Mouse (Mus musculus) hindbrain, embryonic 12.5 days (tissue): Measurements from ENCODE around the gene Zfp606. TPM values are rescaled to one million over a fixed set of nuclear protein-coding genes. Genes with fewer than 3 reads are reported as not detected.
A peak's percentile ranks its signal among the peaks of the same experiment; 100 is the strongest.

ENCODE experiments used
- ATAC-seq: fragments of 200-750 bp; cut with Nextera tagmentation; 2 replicates; pipeline ENCODE4 v1.8.0; 2017; ENCODE audit warnings: moderate TSS enrichment; ENCODE audit not compliant: low FRiP score
- H3K27ac ChIP-seq: fragments of 300-500 bp; sonication (generic); 2 replicates; pipeline ENCODE4 v1.5.1; 2016; ENCODE audit warnings: mild to moderate bottlenecking
- H3K27me3 ChIP-seq: fragments of 300-500 bp; sonication (generic); 2 replicates; pipeline ENCODE4 v1.6.1; 2016; ENCODE audit warnings: mild to moderate bottlenecking
- H3K36me3 ChIP-seq: fragments of 300-500 bp; sonication (generic); 2 replicates; pipeline ENCODE4 v1.6.1; 2016; ENCODE audit warnings: mild to moderate bottlenecking
- H3K4me1 ChIP-seq: fragments of 300-500 bp; sonication (generic); 2 replicates; pipeline ENCODE4 v1.6.1; 2016
- H3K4me2 ChIP-seq: fragments of 300-500 bp; sonication (generic); replicated peaks from 2 replicates; pipeline ENCODE4 v1.6.1; 2016; ENCODE audit warnings: mild to moderate bottlenecking
- H3K4me3 ChIP-seq: fragments of 300-500 bp; sonication (generic); 2 replicates; pipeline ENCODE4 v1.5.1; 2016; ENCODE audit warnings: mild to moderate bottlenecking
- H3K9ac ChIP-seq: fragments of 300-500 bp; sonication (generic); 2 replicates; pipeline ENCODE4 v1.6.1; 2016; ENCODE audit warnings: mild to moderate bottlenecking, moderate library complexity
- H3K9me3 ChIP-seq: fragments of 300-500 bp; sonication (generic); replicated peaks from 2 replicates; pipeline ENCODE4 v1.6.1; 2016; ENCODE audit warnings: mild to moderate bottlenecking
- WGBS: fragments of 180-500 bp; shearing (Covaris S2); methylation state at CpG from one replicate; pipeline ENCODE4 v1.1.7; 2016; 5-methylcytosine and 5-hydroxymethylcytosine counted together
- polyA plus RNA-seq: library from polyadenylated mRNA; unstranded; fragments of >200 nt; fragmentation: Nextera tagmentation; extraction: Ambion mirVana; gene quantifications from 2 replicates; pipeline ENCODE4 v1.2.1, GENCODE M21; 2016

Zfp606 gene
- polyA plus RNA-seq: 52.0 and 55.8 TPM in 2 replicates

DNA sequence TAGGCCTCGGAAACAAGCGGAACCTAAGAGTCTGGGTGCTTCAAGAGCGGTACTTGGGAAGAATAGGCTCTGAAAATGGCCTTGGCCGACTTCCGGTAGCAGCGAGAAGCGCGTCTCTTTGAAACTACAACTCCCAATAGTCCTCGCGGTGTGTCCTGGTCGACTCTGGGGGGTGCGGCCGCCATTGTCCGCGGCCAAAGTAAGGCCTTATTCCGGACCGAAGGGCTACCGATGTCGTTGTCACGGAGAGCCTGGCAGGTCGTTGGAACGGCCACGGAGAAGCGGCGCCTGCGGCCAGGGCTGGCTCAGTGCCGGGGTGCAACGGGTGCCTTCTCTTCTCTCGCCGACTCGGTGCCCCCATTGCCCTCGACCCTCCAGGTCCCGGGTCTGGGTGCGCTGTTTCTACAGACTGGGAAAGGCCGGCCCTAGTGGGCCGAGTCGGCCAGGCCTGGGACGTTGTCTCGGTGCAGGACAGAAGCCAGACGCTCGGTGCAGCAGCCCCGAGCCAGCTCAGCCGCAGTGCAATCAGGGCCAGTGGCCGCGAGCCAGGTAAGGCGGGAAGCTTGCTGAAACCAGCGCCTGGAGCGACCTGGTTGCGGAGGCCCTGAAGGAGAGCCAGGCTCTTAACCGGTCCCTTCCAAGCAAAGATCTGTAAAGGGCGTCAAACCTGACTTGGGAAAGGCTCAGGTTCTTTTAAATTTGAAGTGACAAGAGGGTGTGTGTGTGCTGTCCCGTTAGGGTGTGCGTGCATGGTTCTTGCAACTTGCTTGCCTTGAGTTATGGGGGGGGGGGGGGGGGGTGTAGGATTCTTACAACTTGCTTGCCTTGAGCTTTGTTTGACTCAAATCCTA is at the start of gene Zfp606:
Gene Zfp606 (plus strand): TSS at position 136 of the 851 bp plus-strand sequence.
- Histone ChIP-seq H3K4me3 (peak within 1 kb of the TSS; percentile 82), H3K27ac (peak within 1 kb of the TSS; percentile 89), H3K36me3 (peaks cover 33% of the 10 kb centered on the region), H3K27me3 (no peaks in the 10 kb centered on the region), H3K4me1 (no peaks in the 10 kb centered on the region), H3K9ac (peak within 1 kb of the TSS; percentile 98), H3K4me2 (peak within 1 kb of the TSS; percentile 60), H3K9me3 (peaks cover 26% of the 10 kb centered on the region)
- ATAC-seq: peak; percentile 96
- 1% methylated on average over 53 of the region's 53 CpGs for WGBS

DNA sequence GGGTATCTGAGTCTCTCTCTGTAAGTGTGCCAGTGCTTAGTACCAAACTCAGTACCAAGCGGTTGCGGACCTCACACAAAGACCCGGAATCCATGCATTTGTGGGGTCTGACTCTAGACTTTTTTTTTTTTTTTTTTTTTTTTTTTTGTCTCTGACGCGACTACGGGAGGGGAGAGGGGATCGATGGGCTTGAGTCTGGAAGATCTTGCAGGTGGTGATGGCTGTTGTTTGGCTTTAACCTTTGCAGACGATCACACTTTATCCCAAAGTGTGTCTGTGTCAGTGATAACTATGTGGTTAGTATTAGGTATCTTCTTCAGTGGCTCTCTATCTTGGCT is 885 bp downstream of the Zfp606 start:
- Histone ChIP-seq H3K4me1 (no peaks in the 10 kb centered on the region), H3K9ac (peak overlapping the region; percentile 98), H3K27me3 (no peaks in the 10 kb centered on the region), H3K4me2 (peak overlapping the region; percentile 60), H3K36me3 (peaks cover 39% of the 10 kb centered on the region), H3K9me3 (peaks cover 29% of the 10 kb centered on the region), H3K4me3 (peak overlapping the region; percentile 82), H3K27ac (no peak overlapping the region)
- ATAC-seq: no peak
- 1% methylated on average over 8 of the region's 8 CpGs for WGBS

DNA sequence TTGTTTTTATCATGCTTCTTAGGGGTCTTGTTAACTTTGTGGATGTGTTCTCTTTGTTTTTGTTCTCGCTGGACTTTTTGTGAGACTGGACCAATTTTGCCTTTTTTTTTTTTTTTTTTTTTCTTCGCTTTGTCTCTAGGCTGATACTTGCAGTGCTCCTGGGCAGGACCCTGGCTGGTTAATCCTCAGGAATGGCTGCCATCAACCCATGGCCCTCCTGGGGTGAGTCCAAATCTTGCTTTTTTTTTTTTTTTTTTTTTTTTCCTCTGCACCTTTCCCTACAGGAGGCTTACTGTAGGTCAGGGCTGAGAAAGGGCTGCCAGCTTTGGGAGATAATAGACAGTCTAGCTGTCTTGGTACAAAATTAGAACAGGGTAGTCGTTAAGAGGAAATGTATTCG is 1.4 kb downstream of the Zfp606 start:
- Histone ChIP-seq H3K9me3 (peaks cover 34% of the 10 kb centered on the region), H3K4me3 (peak overlapping the region; percentile 82), H3K36me3 (peaks cover 45% of the 10 kb centered on the region), H3K27me3 (no peaks in the 10 kb centered on the region), H3K27ac (no peak overlapping the region), H3K4me1 (no peaks in the 10 kb centered on the region), H3K4me2 (peak overlapping the region; percentile 60), H3K9ac (peak overlapping the region; percentile 98)
- ATAC-seq: no peak
- 78% methylated on average over 4 of the region's 4 CpGs for WGBS

DNA sequence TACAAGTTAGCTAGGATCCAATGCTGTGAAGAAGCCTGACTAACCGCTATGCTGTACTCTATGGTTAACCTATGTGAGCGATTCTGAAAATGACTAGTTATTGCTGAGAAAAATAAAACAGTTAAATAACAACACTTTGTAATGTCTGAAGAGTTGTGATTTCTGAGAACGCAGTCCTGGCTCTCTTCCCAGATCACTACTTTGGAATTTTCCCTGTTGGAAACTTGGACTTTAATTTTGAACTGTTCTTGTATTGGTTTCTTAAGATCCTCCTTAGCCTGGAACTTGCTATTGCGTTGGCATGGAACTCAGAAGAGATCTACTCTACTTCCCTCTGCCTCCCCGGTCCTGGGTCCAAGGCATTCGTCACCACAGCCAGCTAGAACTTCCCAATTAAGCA is 5.7 kb downstream of the Zfp606 start:
- H3K4me3 ChIP-seq: no peak overlapping the region
- H3K4me1 ChIP-seq: no peaks in the 10 kb centered on the region
- no peak overlapping the region for H3K9ac ChIP-seq
- H3K27ac ChIP-seq: no peak overlapping the region
- WGBS: 98% methylated on average over 6 of the region's 6 CpGs
- no peak overlapping the region for H3K4me2 ChIP-seq
- peaks cover 71% of the 10 kb centered on the region for H3K9me3 ChIP-seq
- H3K36me3 ChIP-seq: peaks cover 87% of the 10 kb centered on the region
- no peak for ATAC-seq
- no peaks in the 10 kb centered on the region for H3K27me3 ChIP-seq

DNA sequence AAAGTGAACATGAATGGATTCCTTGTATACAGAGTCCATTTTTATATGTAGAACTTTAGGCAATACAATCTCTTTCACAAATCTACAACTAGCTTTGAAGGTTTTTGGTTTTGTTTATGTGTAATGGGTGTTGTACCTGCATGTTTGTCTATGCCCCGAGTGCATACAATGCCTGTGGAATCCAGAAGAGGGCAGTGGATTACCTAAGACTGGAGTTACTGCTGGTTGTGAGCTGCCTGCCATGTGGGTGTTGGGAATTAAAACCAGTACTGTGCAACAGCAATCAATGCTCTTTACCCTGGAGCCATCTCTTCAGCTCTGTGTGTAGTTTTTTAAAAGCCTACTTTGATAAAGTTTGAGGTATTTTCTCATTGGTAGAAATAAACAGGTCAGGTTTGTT is 7.9 kb downstream of the Zfp606 start:
- ATAC-seq: no peak

DNA sequence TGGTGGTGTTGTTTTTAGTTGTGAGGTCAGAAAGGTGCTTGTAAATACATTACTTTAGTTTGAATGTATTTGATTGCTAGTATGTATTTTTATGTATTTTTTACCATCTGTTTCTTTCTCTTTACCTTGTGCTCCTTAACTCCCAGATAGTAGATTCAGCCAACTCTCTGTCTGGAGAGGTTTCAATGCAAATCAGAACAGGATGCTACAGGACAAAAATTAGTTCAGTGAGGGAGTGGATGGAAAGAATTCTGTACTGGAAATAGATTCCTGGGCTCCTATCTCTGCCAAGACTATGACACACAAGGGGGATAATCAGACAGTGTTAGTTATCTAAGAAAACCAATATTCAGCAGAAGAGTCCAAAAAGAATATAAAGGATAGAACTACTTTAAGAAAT is 8.6 kb downstream of the Zfp606 start:
- H3K9me3 ChIP-seq: peaks cover 85% of the 10 kb centered on the region

More for the DNA sequence above, 7.9 kb downstream of the Zfp606 start:
- H3K27ac ChIP-seq: no peak overlapping the region
- no peak overlapping the region for H3K9ac ChIP-seq
- peaks cover 99% of the 10 kb centered on the region for H3K36me3 ChIP-seq
- no peak overlapping the region for H3K4me3 ChIP-seq
- peaks cover 85% of the 10 kb centered on the region for H3K9me3 ChIP-seq
- no peaks in the 10 kb centered on the region for H3K27me3 ChIP-seq
- no peak overlapping the region for H3K4me2 ChIP-seq
- H3K4me1 ChIP-seq: no peaks in the 10 kb centered on the region
- 90% methylated on average over 1 of the region's 1 CpGs for WGBS

DNA sequence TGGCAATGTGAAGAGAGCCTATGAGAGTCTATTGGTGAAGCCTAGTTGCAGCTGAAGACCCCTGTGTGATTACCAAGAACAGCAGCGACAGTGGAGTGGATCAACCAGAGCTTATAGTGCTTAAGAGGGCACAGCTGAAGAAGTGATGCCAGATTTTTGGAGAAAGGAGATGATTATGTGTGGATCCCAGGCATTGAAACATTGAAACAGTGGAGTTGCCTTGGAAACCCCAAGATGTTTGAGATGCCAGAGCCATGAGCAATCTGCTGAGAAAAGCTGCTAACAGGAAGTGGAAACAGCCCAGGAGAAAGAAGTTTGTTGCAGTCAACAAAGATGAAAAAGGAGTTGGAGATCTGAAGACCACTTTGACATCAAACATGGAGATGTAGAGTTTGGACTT is 32.8 kb downstream of the Zfp606 start:
- Histone ChIP-seq H3K9ac (no peak overlapping the region), H3K36me3 (no peaks in the 10 kb centered on the region), H3K27ac (no peak overlapping the region), H3K9me3 (peaks cover 29% of the 10 kb centered on the region; the same call in 1 of the 2 replicates), H3K4me2 (no peak overlapping the region), H3K4me3 (no peak overlapping the region), H3K4me1 (no peaks in the 10 kb centered on the region), H3K27me3 (no peaks in the 10 kb centered on the region)
- no peak for ATAC-seq
- 78% methylated on average over 1 of the region's 1 CpGs for WGBS

More for the DNA sequence above, 8.6 kb downstream of the Zfp606 start:
- Histone ChIP-seq H3K27ac (no peak overlapping the region), H3K4me2 (no peak overlapping the region), H3K27me3 (no peaks in the 10 kb centered on the region), H3K4me1 (no peaks in the 10 kb centered on the region), H3K4me3 (no peak overlapping the region), H3K36me3 (peaks cover 99% of the 10 kb centered on the region), H3K9ac (no peak overlapping the region)
- no peak for ATAC-seq

DNA sequence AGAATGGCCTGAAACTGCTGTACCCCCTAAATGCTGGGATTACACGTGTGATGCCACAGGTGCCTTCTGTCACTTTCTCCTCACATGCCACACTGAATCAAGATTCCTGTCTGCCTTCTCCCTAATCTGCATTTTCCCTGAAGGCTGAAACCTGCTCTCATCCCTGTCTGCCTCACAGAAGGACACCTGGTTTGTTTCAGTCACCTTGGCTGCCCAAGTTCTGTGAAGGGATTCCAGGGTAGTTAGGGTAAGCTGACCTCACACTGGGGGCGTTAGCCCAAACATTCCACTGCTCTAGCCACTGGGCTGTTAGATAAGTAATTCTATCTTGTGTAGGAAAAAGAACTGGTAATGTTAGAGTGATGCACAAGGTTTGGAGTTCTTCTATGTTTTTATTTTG is 34.1 kb downstream of the Zfp606 start, which contains the start of gene 2900092C05Rik:
Gene 2900092C05Rik (plus strand): TSS at position 301 of the 400 bp plus-strand sequence.
- Histone ChIP-seq H3K4me1 (no peaks in the 10 kb centered on the region), H3K4me2 (no peak within 1 kb of the TSS), H3K4me3 (no peak within 1 kb of the TSS), H3K9me3 (peaks cover 29% of the 10 kb centered on the region; the same call in 1 of the 2 replicates), H3K9ac (no peak within 1 kb of the TSS), H3K27ac (no peak within 1 kb of the TSS), H3K36me3 (no peaks in the 10 kb centered on the region), H3K27me3 (no peaks in the 10 kb centered on the region)
- 69% methylated on average over 2 of the region's 2 CpGs for WGBS
- ATAC-seq: no peak

Other genes with a start within 250 kb of the Zfp606 start
- not detected in 2 replicates for gene Vmn1r81, start 210.0 kb upstream of the Zfp606 start, polyA plus RNA-seq
- not detected in 2 replicates for gene Vmn1r82, start 177.9 kb upstream of the Zfp606 start, polyA plus RNA-seq
- not detected in 2 replicates for gene Vmn1r83, start 148.8 kb upstream of the Zfp606 start, polyA plus RNA-seq
- not detected in 2 replicates for gene Vmn1r84, start 109.0 kb upstream of the Zfp606 start, polyA plus RNA-seq
- gene Zfp551, start 55.5 kb upstream of the Zfp606 start, polyA plus RNA-seq: 5.4 and 5.7 TPM in 2 replicates
- gene 2900092C05Rik, start 34.2 kb downstream of the Zfp606 start, polyA plus RNA-seq: not detected in 2 replicates
- 0.01 TPM in 1 of 2 replicates, not detected in the other for gene Vmn2r53, start 130.5 kb downstream of the Zfp606 start, polyA plus RNA-seq
- gene Vmn2r54, start 162.0 kb downstream of the Zfp606 start, polyA plus RNA-seq: not detected in 2 replicates
- gene Vmn2r55, start 206.7 kb downstream of the Zfp606 start, polyA plus RNA-seq: not detected in 2 replicates